Mouse (Mus musculus): ENCODE results near the gene Calr3.

The Calr3 gene

GRCm38 (mm10) chr8:72438248-72439015 lies 5.2 kb downstream of the Calr3 start:
- no peak for DNase-seq (ENCODE audit: low read depth, low spot score)

DNA sequence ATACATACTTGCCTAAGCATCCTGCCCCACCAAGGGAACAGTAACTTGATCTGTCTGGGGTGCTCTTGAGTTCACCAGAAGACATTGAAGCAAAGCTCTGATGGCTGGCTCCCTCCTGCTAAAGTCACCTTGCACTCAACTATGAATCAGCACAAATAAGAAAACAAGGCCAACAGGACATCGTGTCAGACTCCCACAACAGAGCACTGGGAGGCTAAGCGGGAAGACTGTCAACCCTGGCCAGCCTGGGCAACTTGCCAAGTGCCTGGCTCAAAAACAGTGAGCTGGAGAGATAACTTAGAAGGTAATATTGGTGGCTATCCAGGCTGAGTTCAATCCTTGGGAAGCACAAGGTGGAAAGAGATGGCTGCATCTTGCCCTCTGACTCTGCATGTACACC lies 8.7 kb downstream of the Calr3 start:
- DNase-seq (ENCODE audit: low read depth, low spot score) = no peak

DNA sequence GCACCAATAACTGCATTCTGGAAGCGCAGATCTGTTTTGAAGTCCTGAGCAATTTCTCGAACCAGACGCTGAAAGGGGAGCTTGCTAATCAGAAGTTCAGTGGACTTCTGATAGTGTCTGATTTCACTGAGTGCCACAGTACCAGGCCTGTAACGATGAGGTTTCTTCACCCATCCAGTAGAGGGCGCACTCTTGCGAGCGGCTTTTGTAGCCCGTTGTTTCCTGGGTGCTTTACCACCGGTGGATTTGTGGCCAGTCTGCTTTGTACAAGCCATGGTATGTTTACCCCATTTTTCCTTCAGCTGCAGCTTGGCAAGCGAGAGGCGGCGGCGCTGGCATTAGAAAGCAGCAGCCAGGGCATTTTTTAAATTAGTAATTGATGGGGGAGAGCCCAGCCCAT lies 14.0 kb downstream of the Calr3 start:
- DNase-seq (ENCODE audit: low read depth, low spot score) = no peak

DNA sequence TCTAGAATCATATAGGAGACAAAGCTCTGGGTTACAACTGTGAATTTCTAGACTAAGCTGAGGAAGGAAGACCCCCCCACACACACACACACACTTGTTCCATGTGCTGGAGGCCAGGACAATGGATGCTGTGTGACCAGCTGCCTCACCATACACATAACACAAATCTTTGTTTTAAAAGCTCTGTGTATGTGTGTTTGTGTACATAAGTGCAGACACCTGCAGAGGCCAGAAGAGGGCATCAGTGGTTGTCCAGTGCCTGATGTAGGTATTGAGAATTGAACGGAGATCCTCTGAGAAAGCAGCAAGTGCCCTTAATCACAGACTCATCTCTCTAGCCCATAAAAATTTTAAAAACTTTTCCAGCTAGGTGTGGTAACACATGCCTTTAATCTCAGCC lies 20.7 kb downstream of the Calr3 start:
- no peak for DNase-seq (ENCODE audit: low read depth, low spot score)

DNA sequence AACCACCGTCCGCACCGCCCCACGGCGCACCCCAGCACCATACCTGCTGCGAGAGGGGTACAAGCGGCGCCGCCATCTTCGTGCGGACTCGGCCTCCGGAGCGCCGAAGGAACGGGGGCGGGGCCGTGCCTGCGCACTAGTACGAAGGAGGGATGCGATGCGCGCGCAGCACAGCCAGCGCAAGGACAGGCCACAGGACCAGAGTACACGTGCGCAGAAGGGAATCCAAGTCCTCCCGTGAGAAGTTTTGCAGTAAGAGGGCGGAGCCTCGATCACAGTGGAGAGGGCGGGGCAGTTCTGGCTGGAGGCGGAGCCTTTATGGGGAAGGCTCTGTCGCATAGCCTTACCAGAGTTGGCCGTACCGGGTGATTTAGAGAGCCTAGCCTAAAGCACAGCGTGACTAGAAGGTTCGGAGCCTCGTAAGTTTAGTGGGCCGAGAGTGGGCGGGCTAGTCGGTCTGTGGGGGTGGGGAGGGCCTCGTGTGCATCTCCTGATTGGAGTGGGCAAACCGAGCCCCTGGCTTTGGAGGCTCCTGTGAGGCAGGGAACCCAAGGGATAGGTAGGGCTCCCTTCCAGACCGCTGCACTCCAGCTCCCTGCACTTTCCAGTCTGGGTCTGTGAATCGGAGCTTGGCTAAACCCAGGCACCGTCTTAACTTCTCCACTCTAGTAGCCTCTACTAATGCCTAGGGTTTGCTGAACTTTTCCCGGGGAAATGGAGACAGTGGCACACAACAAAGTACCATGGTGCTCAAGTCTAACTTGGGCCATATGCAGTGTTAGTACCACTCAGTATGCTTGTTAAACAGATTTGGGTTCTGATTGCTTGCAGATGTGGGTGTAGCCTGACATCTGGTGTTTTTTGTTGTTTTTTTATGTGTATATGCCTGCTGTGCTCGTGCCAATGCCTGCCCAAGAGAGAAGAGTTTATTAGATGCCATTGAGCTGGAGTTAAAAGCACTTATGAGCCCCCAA lies 22.0 kb downstream of the Calr3 start, which contains the start of gene Eps15l1:
Eps15l1 (minus strand) TSS at position 99 of the 974 bp plus-strand sequence.
- peak; percentile 98 for DNase-seq (ENCODE audit: low read depth, low spot score)

GRCm38 (mm10) chr8:72420571-72421361 lies 22.9 kb downstream of the Calr3 start:
- DNase-seq (ENCODE audit: low read depth, low spot score) = no peak

DNA sequence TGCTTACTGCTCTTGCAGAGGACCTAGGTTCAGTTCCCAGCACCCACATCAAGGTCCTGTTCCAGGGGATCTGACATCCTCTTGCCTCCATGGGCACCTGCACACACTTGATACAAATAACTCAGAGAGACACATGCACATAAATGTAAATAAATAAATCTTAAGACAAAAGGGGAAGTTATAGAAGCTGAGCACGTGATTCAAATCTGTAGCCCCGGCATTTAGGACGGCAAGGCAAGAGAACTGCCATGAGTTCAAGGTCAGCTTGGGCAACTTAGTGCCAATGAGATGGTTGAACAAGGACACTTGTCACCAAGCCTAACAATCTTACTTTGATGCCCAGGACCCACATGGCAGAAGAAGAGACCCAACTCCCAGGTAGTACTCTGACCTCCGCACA lies 25.6 kb downstream of the Calr3 start:
- no peak for DNase-seq (ENCODE audit: low read depth, low spot score)

GRCm38 (mm10) chr8:72415252-72415651 lies 28.4 kb downstream of the Calr3 start:
- no peak for DNase-seq (ENCODE audit: low read depth, low spot score)

DNA sequence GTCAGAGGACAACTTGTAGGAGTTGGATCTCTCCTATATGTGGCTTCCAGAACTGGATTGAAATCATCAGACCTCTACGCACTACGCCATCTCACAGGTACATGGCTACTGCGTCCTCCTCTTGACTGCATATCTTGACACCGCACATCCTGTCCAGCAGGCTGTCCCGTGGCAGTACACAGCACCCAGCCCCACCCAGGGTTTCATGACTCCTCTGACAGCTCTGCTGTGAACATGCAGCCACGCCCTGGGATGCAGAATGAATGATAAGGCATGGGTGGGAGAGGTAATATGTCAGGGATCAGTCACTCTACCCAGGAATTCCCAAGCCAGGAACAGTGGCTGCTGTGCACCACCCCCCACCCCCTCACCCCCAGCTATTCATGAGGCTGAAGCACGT lies 29.8 kb downstream of the Calr3 start:
- DNase-seq (ENCODE audit: low read depth, low spot score) = no peak

DNA sequence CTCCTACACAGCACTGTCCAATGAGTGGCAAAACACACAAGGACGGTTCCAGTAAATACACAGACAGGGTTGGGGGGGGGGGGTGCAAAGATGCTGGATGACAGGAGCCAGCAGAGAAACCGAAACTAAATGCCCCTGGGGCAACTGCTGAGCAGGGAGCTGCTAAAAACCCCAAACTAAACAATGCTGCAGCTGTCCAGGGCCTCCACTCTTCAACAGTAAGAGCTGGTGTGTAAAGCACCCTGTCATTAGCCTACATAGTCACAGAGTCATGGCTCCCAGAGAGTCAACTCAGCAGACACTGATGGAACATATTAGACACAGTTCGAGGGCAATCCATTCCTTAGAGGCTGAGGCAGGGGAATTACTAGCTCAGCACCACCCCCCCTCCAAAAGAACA lies 34.2 kb downstream of the Calr3 start:
- no peak for DNase-seq (ENCODE audit: low read depth, low spot score)

- DNase-seq (ENCODE audit: low read depth, low spot score) = no peak
Observed at GRCm38 (mm10) chr8:72407878-72408277, 35.8 kb downstream of the Calr3 start.

DNA sequence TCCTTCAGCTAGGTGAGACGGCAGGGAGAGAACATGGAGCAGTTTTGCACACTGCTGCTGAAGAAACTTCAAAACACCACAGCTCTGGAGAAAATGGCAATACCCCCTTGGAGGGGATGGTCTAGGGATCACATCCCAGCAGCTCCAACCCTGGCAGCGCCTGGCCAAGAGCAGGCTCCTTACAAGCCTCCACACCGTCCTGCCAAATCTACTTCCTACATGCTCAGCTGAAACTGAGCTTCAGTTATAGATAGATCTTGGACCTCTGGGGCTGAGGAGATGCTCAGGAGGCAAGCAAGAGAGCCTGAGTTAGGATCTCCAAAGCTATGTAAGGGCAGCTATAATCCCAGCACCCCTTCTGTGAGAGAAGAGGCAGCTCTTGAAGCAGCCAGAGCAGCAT lies 40.7 kb downstream of the Calr3 start:
- DNase-seq (ENCODE audit: low read depth, low spot score) = no peak

DNA sequence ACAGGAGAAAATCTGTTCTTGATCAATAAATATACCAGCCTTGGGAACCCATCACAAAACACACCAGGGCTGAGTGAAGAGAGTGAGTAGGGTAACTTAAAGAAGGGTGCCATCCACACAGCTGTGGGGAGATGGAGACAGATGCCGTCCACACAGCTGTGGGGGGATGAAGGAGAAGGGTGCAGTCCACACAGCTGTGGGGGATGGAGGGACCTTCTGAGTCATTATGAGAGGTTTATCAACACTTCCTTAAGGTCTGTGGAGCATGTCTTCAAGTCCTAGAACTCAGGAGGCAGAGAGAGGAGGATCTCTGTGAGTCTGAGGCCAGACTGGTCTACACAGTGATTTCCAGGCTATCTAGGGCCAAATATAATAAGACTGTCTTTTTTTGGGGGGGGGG lies 42.3 kb downstream of the Calr3 start:
- no peak for DNase-seq (ENCODE audit: low read depth, low spot score)

DNA sequence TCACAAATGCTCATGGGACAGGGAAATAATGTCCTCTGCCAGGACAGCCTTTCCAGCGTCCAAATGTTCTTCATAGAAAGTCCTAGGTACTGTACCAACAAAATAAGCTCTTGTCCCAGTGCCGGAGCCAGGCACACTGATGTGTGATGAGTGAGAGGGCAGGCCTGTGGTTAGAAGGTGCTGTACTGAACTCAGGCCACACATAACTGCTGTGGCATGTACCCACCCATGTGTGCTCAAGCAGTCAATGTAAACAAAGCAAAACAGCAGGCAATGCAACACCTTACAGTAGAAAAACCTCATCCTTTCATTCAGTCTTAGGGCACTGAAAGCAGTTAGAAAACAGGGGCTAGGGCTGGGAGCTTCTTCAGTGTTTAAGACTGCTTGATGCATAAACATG lies 57.9 kb downstream of the Calr3 start:
- DNase-seq (ENCODE audit: low read depth, low spot score) = no peak

DNA sequence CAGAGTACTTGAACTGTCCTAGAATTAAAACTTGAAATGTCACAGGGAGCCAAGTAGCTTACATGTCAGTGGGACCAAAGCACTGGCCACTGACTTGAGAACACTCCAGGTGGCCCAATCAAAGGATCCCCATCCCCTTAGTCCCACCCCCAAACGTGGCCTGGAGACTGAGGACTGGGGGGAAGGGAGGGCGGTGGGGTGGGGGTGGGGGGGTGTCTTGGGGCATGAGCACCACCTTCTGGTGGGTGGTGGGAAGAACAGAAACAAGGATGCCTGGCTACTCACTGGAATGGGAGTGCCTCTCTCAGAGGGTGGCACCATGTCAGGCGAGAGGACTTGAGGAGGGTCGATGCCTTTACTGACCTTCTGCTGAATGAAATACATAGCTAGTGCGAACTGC lies 61.3 kb downstream of the Calr3 start:
- no peak for DNase-seq (ENCODE audit: low read depth, low spot score)

GRCm38 (mm10) chr8:72380656-72381055 lies 63.0 kb downstream of the Calr3 start:
- DNase-seq (ENCODE audit: low read depth, low spot score) = no peak

- DNase-seq (ENCODE audit: low read depth, low spot score) = no peak
Observed at GRCm38 (mm10) chr8:72376900-72377299, 66.8 kb downstream of the Calr3 start.

GRCm38 (mm10) chr8:72376309-72376708 lies 67.4 kb downstream of the Calr3 start:
- DNase-seq (ENCODE audit: low read depth, low spot score) = no peak

DNA sequence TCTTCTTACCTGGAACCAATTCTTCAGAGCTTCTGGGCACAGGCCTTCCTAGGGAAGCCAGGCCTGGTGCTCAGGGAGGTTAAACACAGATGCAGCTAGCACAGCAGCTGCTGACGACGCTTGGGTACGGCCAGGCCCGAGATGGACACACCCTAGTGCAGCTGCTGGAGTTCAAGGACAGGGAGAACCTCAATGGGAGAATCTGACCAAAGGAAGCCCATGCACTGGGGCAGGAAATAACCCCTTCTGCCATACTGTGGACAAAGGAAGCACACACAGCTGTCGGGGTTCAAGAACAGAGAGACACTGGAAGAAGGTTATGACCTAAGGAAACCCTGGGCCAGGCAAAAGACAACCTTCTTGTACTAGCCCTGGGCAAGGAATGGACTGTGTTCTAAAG lies 68.5 kb downstream of the Calr3 start:
- no peak for DNase-seq (ENCODE audit: low read depth, low spot score)
